Mouse (Mus musculus): ENCODE measurements around the gene Cers3. TPM values are rescaled to one million over a fixed set of nuclear protein-coding genes. Genes with fewer than 3 reads are reported as not detected.

The Cers3 gene
- polyA plus RNA-seq, 1 experiment from 2014 or later, result 0.14 TPM

GRCm38 (mm10) chr7:66786476-66786875 lies 43.2 kb downstream of the Cers3 start:
- Histone ChIP-seq H3K27ac (no peak overlapping the region), H3K4me2 (no peak overlapping the region), H3K9me3 (replicated peaks) (no peaks in the 10 kb centered on the region), H3K36me3 (no peaks in the 10 kb centered on the region), H3K9ac (no peak overlapping the region), H3K4me3 (no peak overlapping the region), H3K27me3 (replicated peaks) (no peaks in the 10 kb centered on the region), H3K4me1 (peaks cover 9% of the 10 kb centered on the region)
- 55% methylated on average over 3 of the region's 3 CpGs for WGBS (ENCODE audit: insufficient replicate concordance)
- ATAC-seq, result no peak

GRCm38 (mm10) chr7:66787816-66788215 lies 44.5 kb downstream of the Cers3 start:
- no peak for ATAC-seq
- Histone ChIP-seq H3K36me3 (no peaks in the 10 kb centered on the region), H3K27me3 (replicated peaks) (no peaks in the 10 kb centered on the region), H3K4me1 (peaks cover 9% of the 10 kb centered on the region), H3K9me3 (replicated peaks) (no peaks in the 10 kb centered on the region), H3K4me2 (no peak overlapping the region), H3K9ac (no peak overlapping the region), H3K4me3 (no peak overlapping the region), H3K27ac (no peak overlapping the region)
- 51% methylated on average over 2 of the region's 2 CpGs for WGBS (ENCODE audit: insufficient replicate concordance)

GRCm38 (mm10) chr7:66789860-66790748 lies 46.8 kb downstream of the Cers3 start:
- WGBS (ENCODE audit: insufficient replicate concordance), result 30% methylated on average over 8 of the region's 8 CpGs
- H3K9ac ChIP-seq, result no peak overlapping the region
- H3K27ac ChIP-seq, result no peak overlapping the region
- no peak overlapping the region for H3K4me3 ChIP-seq
- peaks cover 9% of the 10 kb centered on the region for H3K4me1 ChIP-seq
- H3K9me3 ChIP-seq (replicated peaks), result no peaks in the 10 kb centered on the region
- no peaks in the 10 kb centered on the region for H3K36me3 ChIP-seq
- H3K27me3 ChIP-seq (replicated peaks), result no peaks in the 10 kb centered on the region
- ATAC-seq, result no peak
- H3K4me2 ChIP-seq, result no peak overlapping the region

DNA sequence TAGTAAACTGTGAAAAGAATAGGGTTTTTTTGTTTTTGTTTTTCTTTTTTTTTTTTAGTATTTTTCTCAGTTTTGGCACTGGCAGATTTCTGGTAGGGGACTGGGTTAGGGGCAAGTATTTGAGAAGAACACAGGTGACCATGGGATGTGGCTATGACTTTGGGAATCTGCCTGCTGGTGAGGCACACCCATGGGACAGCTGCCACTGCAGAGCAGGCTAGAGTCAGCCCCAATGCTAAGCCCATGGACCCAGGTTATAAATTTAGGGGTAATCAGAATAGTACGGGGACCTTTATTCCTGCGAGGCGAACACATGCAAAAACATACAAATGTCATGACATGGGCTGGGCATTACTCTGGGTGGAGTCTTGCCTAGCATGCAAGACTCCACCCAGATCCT lies 47.7 kb downstream of the Cers3 start:
- WGBS (ENCODE audit: insufficient replicate concordance), result 84% methylated on average over 3 of the region's 3 CpGs
- no peaks in the 10 kb centered on the region for H3K27me3 ChIP-seq (replicated peaks)
- no peak overlapping the region for H3K27ac ChIP-seq
- H3K4me2 ChIP-seq, result no peak overlapping the region
- ATAC-seq, result no peak
- H3K4me3 ChIP-seq, result no peak overlapping the region
- H3K36me3 ChIP-seq, result no peaks in the 10 kb centered on the region
- no peak overlapping the region for H3K9ac ChIP-seq
- peaks cover 9% of the 10 kb centered on the region for H3K4me1 ChIP-seq
- H3K9me3 ChIP-seq (replicated peaks), result no peaks in the 10 kb centered on the region

GRCm38 (mm10) chr7:66796909-66797308 lies 53.6 kb downstream of the Cers3 start:
- Histone ChIP-seq H3K4me2 (no peak overlapping the region), H3K4me1 (no peaks in the 10 kb centered on the region), H3K36me3 (no peaks in the 10 kb centered on the region), H3K9ac (no peak overlapping the region), H3K27me3 (replicated peaks) (no peaks in the 10 kb centered on the region), H3K9me3 (replicated peaks) (no peaks in the 10 kb centered on the region), H3K4me3 (no peak overlapping the region), H3K27ac (no peak overlapping the region)
- ATAC-seq, result no peak
- WGBS (ENCODE audit: insufficient replicate concordance), result 45% methylated on average over 1 of the region's 1 CpGs

DNA sequence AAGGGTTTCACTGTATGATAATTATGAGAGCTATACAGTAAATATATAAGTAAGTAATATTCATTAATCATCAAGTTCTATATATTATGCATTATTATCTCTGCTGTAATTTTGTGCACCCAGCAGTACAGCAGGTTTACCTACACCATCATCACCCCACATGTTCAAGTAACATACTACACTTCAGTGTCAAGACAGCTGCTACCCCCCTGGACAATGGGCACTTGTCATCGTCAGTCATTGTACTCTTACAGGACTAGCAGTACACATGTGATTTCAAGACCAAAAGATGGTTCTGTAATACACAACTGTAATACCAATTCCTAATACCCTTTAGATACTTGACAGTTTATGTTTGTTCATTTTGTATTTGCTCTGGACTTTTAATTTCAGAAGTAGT lies 54.0 kb downstream of the Cers3 start:
- Histone ChIP-seq H3K9me3 (replicated peaks) (no peaks in the 10 kb centered on the region), H3K4me3 (no peak overlapping the region), H3K4me2 (no peak overlapping the region), H3K4me1 (no peaks in the 10 kb centered on the region), H3K27me3 (replicated peaks) (no peaks in the 10 kb centered on the region), H3K27ac (no peak overlapping the region), H3K36me3 (no peaks in the 10 kb centered on the region), H3K9ac (no peak overlapping the region)
- no peak for ATAC-seq
- WGBS (ENCODE audit: insufficient replicate concordance), result 54% methylated on average over 1 of the region's 1 CpGs

DNA sequence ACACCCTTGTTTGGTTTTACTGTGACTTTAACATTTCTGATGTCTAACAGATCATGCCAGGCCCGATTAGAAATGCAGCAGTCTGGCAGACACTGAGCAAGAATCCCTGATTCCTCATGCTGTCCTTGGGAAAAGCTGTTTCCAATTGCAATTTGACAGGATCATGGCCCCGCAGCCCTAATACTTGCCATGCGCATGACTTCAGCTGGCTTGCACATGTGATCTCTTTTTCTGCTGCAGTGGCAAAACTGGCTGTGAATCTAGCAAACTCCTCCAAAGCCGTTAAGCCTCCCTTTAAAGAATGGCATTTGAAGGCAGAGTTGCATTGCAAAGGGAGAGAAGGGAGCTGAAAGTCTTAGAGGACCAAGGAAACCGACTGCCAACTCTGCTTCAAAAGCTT lies 55.5 kb downstream of the Cers3 start:
- Histone ChIP-seq H3K4me1 (no peaks in the 10 kb centered on the region), H3K36me3 (no peaks in the 10 kb centered on the region), H3K27me3 (replicated peaks) (no peaks in the 10 kb centered on the region), H3K4me3 (no peak overlapping the region), H3K9ac (no peak overlapping the region), H3K4me2 (no peak overlapping the region), H3K27ac (no peak overlapping the region), H3K9me3 (replicated peaks) (no peaks in the 10 kb centered on the region)
- WGBS (ENCODE audit: insufficient replicate concordance), result 59% methylated on average over 5 of the region's 5 CpGs
- ATAC-seq, result no peak

GRCm38 (mm10) chr7:66800784-66801183 lies 57.5 kb downstream of the Cers3 start:
- Histone ChIP-seq H3K27ac (no peak overlapping the region), H3K4me1 (no peaks in the 10 kb centered on the region), H3K27me3 (replicated peaks) (no peaks in the 10 kb centered on the region), H3K4me3 (no peak overlapping the region), H3K9ac (no peak overlapping the region), H3K36me3 (no peaks in the 10 kb centered on the region), H3K4me2 (no peak overlapping the region), H3K9me3 (replicated peaks) (no peaks in the 10 kb centered on the region)
- 68% methylated on average over 5 of the region's 5 CpGs for WGBS (ENCODE audit: insufficient replicate concordance)
- ATAC-seq, result no peak

DNA sequence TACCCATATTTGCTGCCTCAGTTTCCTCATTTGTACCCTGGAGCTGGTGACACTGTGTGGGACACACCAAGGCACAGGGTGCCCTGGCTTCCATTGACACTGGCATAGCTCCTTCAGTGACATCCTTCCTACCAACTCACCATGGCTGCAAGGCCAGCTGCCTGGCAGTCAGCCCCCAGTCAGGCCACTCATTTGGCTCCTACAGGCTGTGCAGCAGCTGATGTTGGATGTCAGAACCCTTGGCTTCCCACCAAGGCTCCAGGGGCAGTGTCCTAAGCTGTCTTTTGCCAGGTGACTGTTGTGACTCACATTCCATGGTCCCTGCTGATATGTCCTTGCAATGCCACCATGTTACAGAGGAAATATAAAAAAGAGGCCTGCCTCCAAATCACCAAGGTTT lies 58.5 kb downstream of the Cers3 start:
- Histone ChIP-seq H3K36me3 (no peaks in the 10 kb centered on the region), H3K27me3 (replicated peaks) (no peaks in the 10 kb centered on the region), H3K9me3 (replicated peaks) (no peaks in the 10 kb centered on the region), H3K4me1 (no peaks in the 10 kb centered on the region), H3K27ac (no peak overlapping the region), H3K4me2 (no peak overlapping the region), H3K4me3 (no peak overlapping the region), H3K9ac (no peak overlapping the region)
- ATAC-seq, result no peak

GRCm38 (mm10) chr7:66803798-66804197 lies 60.5 kb downstream of the Cers3 start:
- Histone ChIP-seq H3K4me1 (no peaks in the 10 kb centered on the region), H3K27me3 (replicated peaks) (no peaks in the 10 kb centered on the region), H3K9me3 (replicated peaks) (no peaks in the 10 kb centered on the region), H3K4me3 (no peak overlapping the region), H3K27ac (no peak overlapping the region), H3K9ac (no peak overlapping the region), H3K4me2 (no peak overlapping the region), H3K36me3 (no peaks in the 10 kb centered on the region)
- ATAC-seq, result no peak
- 33% methylated on average over 5 of the region's 5 CpGs for WGBS (ENCODE audit: insufficient replicate concordance)

DNA sequence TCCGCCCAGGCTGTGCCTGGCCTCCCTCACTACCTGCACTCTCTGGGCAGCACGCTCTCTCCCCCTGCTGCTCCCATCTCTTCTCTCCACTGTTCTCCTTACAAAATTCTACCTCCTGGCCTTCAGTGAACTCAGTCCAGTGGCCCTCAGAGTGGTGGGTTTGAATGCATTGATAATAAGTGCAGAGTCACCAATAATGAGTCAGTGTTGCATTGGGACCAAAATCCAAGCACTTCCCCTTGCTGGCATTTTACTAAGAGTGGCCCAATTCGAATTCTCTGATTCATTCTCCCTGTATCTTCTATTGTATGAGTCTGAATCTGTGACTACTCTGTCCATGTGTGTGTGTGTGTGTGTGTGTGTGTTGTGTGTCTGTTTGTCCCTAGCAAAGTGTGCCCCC lies 63.5 kb downstream of the Cers3 start:
- Histone ChIP-seq H3K4me1 (no peaks in the 10 kb centered on the region), H3K27ac (no peak overlapping the region), H3K4me2 (no peak overlapping the region), H3K36me3 (no peaks in the 10 kb centered on the region), H3K4me3 (no peak overlapping the region), H3K27me3 (replicated peaks) (no peaks in the 10 kb centered on the region), H3K9ac (no peak overlapping the region), H3K9me3 (replicated peaks) (no peaks in the 10 kb centered on the region)
- ATAC-seq, result no peak
- 64% methylated on average over 3 of the region's 3 CpGs for WGBS (ENCODE audit: insufficient replicate concordance)

DNA sequence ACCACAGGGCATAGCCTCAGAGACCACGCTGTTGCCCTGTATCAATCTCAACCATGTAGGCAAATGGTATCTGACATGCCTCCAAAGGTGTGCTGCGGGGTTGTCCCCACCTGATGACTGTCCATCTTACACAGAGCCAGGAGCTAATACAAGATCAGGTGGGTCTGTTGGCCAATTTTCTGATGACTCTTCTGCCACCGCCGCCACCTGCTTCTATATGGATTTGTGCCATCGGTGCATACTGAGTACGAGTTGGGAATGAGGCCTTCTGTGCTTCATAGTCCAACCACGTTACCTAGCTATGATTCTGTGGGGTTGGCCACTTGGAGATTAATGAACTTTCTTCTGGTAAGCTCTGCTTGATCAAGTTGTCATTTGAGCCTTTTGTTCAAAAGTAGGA lies 67.1 kb downstream of the Cers3 start:
- 80% methylated on average over 7 of the region's 7 CpGs for WGBS (ENCODE audit: insufficient replicate concordance)
- no peaks in the 10 kb centered on the region for H3K4me1 ChIP-seq
- no peaks in the 10 kb centered on the region for H3K27me3 ChIP-seq (replicated peaks)

GRCm38 (mm10) chr7:66811294-66811693 lies 68.0 kb downstream of the Cers3 start:
- Histone ChIP-seq H3K4me2 (no peak overlapping the region), H3K27ac (no peak overlapping the region), H3K9me3 (replicated peaks) (no peaks in the 10 kb centered on the region), H3K4me1 (no peaks in the 10 kb centered on the region), H3K9ac (no peak overlapping the region), H3K36me3 (no peaks in the 10 kb centered on the region), H3K4me3 (no peak overlapping the region), H3K27me3 (replicated peaks) (no peaks in the 10 kb centered on the region)
- ATAC-seq, result no peak
- 54% methylated on average over 1 of the region's 1 CpGs for WGBS (ENCODE audit: insufficient replicate concordance)

More for the DNA sequence above, 67.1 kb downstream of the Cers3 start:
- no peak overlapping the region for H3K9ac ChIP-seq
- no peaks in the 10 kb centered on the region for H3K9me3 ChIP-seq (replicated peaks)
- no peak overlapping the region for H3K4me3 ChIP-seq
- no peak overlapping the region for H3K27ac ChIP-seq
- no peaks in the 10 kb centered on the region for H3K36me3 ChIP-seq
- ATAC-seq, result no peak
- no peak overlapping the region for H3K4me2 ChIP-seq
